16 mouse cellular contexts compared by ENCODE assay signal in the genomic region with DNA sequence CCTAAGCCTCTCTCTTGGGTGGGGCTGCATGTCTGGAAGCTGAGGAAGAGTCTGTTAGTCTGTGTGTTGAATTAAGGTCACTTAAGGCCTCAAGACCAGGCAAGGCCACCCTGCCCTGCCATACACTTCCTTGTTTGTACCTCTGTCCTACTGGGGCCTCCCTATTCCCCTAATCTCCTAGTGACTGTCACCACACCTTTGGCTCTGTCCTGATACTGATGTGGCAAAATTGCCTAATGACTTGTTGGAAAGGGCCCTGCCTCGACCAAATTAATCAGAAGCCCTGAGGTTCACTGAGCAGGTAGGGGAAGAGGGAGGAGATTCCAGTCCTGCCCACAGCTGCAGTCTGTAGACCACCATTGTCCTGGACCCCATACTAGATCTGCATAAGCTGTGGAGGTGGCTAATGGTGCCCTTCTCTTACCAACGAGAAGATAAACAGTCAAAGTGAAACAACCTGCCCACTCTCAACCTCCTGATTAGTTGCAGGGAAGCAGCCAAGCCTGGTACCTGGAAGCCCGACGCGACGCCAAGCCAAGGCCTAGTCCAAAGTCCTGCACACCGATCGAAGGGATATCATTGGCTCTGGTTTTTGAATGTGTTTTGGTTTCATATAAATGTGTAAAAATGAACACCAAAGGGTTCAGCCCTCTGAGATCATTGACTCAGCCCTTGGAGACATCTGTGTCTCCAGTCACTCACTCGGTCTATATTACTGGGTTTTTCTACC. TPM values are rescaled to one million over a fixed set of nuclear protein-coding genes. Genes with fewer than 3 reads are reported as not detected.
DNase-seq lines count a peak whose midpoint lies in the region; ATAC-seq and TF ChIP-seq lines count a peak whose summit lies in the region.
"Had no signal": no experiment of that assay in that cellular context is flagged by ENCODE, and none has a peak within 500 bp of the region (broad histone marks: within the 10 kb centered on the region; RNA-seq: fewer than 3 reads in every experiment).

No protein-coding gene starts in this region.

- H3K36me3 ChIP-seq in kidney, postnatal 0 days (ENCODE audit: insufficient read depth, low read length): peaks cover 12% of the 10 kb centered on the region; the same call in 1 of the 2 replicates
- peaks cover 6% of the 10 kb centered on the region; the same call in 1 of the 2 replicates for H3K36me3 ChIP-seq in liver, postnatal 0 days (replicated peaks; ENCODE audit: insufficient read depth, low read length)
- H3K36me3 ChIP-seq: embryonic facial prominence, embryonic 13.5 days; G1E; midbrain, embryonic 12.5 days had no signal

- WGBS in kidney, postnatal 0 days: 84% methylated on average over 9 of the region's 9 CpGs
- 66% methylated on average over 9 of the region's 9 CpGs for WGBS in liver, postnatal 0 days (ENCODE audit: insufficient replicate concordance)

- peak; percentile 77 for DNase-seq in kidney, adult 9 months
- DNase-seq in kidney, postnatal 10 days: no peak
- no peak for DNase-seq in kidney, postnatal 0 days (ENCODE audit: low spot score)
- DNase-seq in liver, postnatal 0 days: no peak
- no peak for DNase-seq in thymus, postnatal 36 days
- no peak for DNase-seq in layer of hippocampus, postnatal 10 days (ENCODE audit: low spot score in 2 of 2)
- no peak for DNase-seq in left cerebral cortex, postnatal 4 days
- DNase-seq: B cell, adult 2 months; right cerebral cortex, postnatal 4 days; thymus, postnatal 4 days had no signal

- H3K4me2 ChIP-seq in kidney, postnatal 0 days (ENCODE audit: low read length): no peak overlapping the region
- peak overlapping the region; percentile 34; the same call in 1 of the 2 replicates for H3K4me2 ChIP-seq in liver, postnatal 0 days (ENCODE audit: low read depth, low read length)
- H3K4me2 ChIP-seq: embryonic facial prominence, embryonic 13.5 days; forebrain, embryonic 13.5 days; midbrain, embryonic 12.5 days had no signal

- H3K27me3 ChIP-seq in kidney, postnatal 0 days (ENCODE audit: insufficient read depth, low read length): no peaks in the 10 kb centered on the region
- H3K27me3 ChIP-seq in liver, postnatal 0 days (ENCODE audit: insufficient read depth, low read length): no peaks in the 10 kb centered on the region
- H3K27me3 ChIP-seq: embryonic facial prominence, embryonic 13.5 days; forebrain, embryonic 13.5 days; midbrain, embryonic 12.5 days had no signal

- H3K4me1 ChIP-seq in kidney, postnatal 0 days (replicated peaks; ENCODE audit: insufficient read depth, low read length): peaks cover 14% of the 10 kb centered on the region; the same call in 1 of the 2 replicates
- H3K4me1 ChIP-seq in liver, postnatal 0 days (ENCODE audit: insufficient read depth): peaks cover 37% of the 10 kb centered on the region
- H3K4me1 ChIP-seq: embryonic facial prominence, embryonic 13.5 days; midbrain, embryonic 12.5 days had no signal

- ATAC-seq in kidney, postnatal 0 days (replicated peaks; ENCODE audit: low FRiP score, low read depth): no peak
- ATAC-seq in liver, postnatal 0 days: peak; percentile 66
- ATAC-seq: forebrain, embryonic 13.5 days; hindbrain, embryonic 16.5 days had no signal

- intact Hi-C loops in left cerebral cortex, postnatal 4 days (cut with DNase I): no loop called here

- TF ChIP-seq CTCF in kidney, postnatal 0 days (IDR thresholded peaks at IDR 0.05; ENCODE audit: low read depth): no peak
- TF ChIP-seq CTCF in liver, postnatal 0 days (IDR thresholded peaks at IDR 0.05; ENCODE audit: low read depth): no peak

- no peak overlapping the region for H3K4me3 ChIP-seq in kidney, postnatal 0 days (replicated peaks; ENCODE audit: low read depth, low read length)
- H3K4me3 ChIP-seq in liver, postnatal 0 days (ENCODE audit: low read depth, low read length): no peak overlapping the region
- H3K4me3 ChIP-seq: embryonic facial prominence, embryonic 13.5 days; forebrain, embryonic 13.5 days; layer of hippocampus, adult 2 months; midbrain, embryonic 12.5 days had no signal

- no peaks in the 10 kb centered on the region for H3K9me3 ChIP-seq in kidney, postnatal 0 days (replicated peaks; ENCODE audit: low read length)
- H3K9me3 ChIP-seq in liver, postnatal 0 days (ENCODE audit: low read length): no peaks in the 10 kb centered on the region
- H3K9me3 ChIP-seq: embryonic facial prominence, embryonic 13.5 days; forebrain, embryonic 13.5 days; G1E; midbrain, embryonic 12.5 days had no signal

- TF ChIP-seq EP300 in liver, postnatal 0 days (IDR thresholded peaks at IDR 0.05; ENCODE audit: low read depth): no peak

- peak overlapping the region; percentile 52; the same call in 1 of the 2 replicates for H3K27ac ChIP-seq in kidney, postnatal 0 days
- peak overlapping the region; percentile 66 for H3K27ac ChIP-seq in liver, postnatal 0 days (ENCODE audit: low read depth)
- H3K27ac ChIP-seq: embryonic facial prominence, embryonic 13.5 days; forebrain, embryonic 13.5 days; layer of hippocampus, adult 2 months; midbrain, embryonic 12.5 days had no signal

- H3K9ac ChIP-seq in kidney, postnatal 0 days (ENCODE audit: low read depth, low read length): no peak overlapping the region
- H3K9ac ChIP-seq in liver, postnatal 0 days (replicated peaks): peak overlapping the region; percentile 22; the same call in 1 of the 2 replicates
- H3K9ac ChIP-seq: embryonic facial prominence, embryonic 13.5 days; forebrain, embryonic 13.5 days; midbrain, embryonic 12.5 days had no signal

RNA-seq across cellular contexts. Expression of a gene that starts 23.1 kb away (rescaled TPM):
- polyA plus RNA-seq in kidney, postnatal 0 days (2015; fragmentation: Nextera tagmentation; extraction: Ambion mirVana): 66.5 and 70.7 TPM in 2 replicates
- 49.5 and 65.0 TPM in 2 replicates for polyA plus RNA-seq in liver, postnatal 0 days (2015; fragmentation: Nextera tagmentation; extraction: Ambion mirVana)
- total RNA-seq in layer of hippocampus, postnatal 10 days (2021): 1 to 10 TPM; 5.1 to 7.6 TPM
- 1 to 10 TPM; 3.2 to 4.0 TPM for total RNA-seq in left cerebral cortex, postnatal 4 days (2021)
